Mouse (Mus musculus): ENCODE results near the gene Cdk18. TPM values are rescaled to one million over a fixed set of nuclear protein-coding genes. Genes with fewer than 3 reads are reported as not detected.

Gene Cdk18
- total and polyA plus RNA-seq, 3 experiments: 0.32 to 2.5 (median 1.1) TPM

- TF ChIP-seq RCOR1 (conservative IDR thresholded peaks at IDR 0.05; ENCODE audit: low read depth, low read length) (peak; percentile 91), MYC (IDR thresholded peaks at IDR 0.05; ENCODE audit: low read depth, low read length) (0 out of 2 replicates have a peak, but pooled peaks have one; percentile 74)
Observed at GRCm38 (mm10) chr1:132101953-132102697, 37.4 kb downstream of the Cdk18 start (continued).

GRCm38 (mm10) chr1:132099775-132100174, 39.7 kb downstream of the Cdk18 start:
- peaks cover 4% of the 10 kb centered on the region for H3K27me3 ChIP-seq (replicated peaks)

GRCm38 (mm10) chr1:132099016-132099415, 40.5 kb downstream of the Cdk18 start:
- H3K4me2 ChIP-seq (ENCODE audit: insufficient read depth, low read depth, poor library complexity, severe bottlenecking): no peak overlapping the region
- DNase-seq (ENCODE audit: extremely low read depth): no peak
- H3K4me3 ChIP-seq (replicated peaks in 1 of 3; ENCODE audit: low read depth in 2 of 3, low read length in 2 of 3, poor library complexity in 1 of 3): no peak overlapping the region
- TF ChIP-seq TCF12 (IDR thresholded peaks at IDR 0.05; ENCODE audit: low read depth, low read length) (no peak), MXI1 (IDR thresholded peaks at IDR 0.05; ENCODE audit: low read depth, low read length) (no peak), NRF1 (IDR thresholded peaks at IDR 0.05; ENCODE audit: low read depth, low read length) (no peak), GABPA (IDR thresholded peaks at IDR 0.05; ENCODE audit: insufficient replicate concordance, low read depth, low read length) (no peak), CTCF (conservative IDR thresholded peaks at IDR 0.05 in 1 of 2, IDR thresholded peaks at IDR 0.05 in 1 of 2; ENCODE audit: low read depth in 2 of 2, low read length in 2 of 2) (no peak), NELFE (IDR thresholded peaks at IDR 0.05; ENCODE audit: low read depth, low read length) (no peak), IRF4 (IDR thresholded peaks at IDR 0.05; ENCODE audit: low read depth, low read length) (no peak), ZKSCAN1 (IDR thresholded peaks at IDR 0.05; ENCODE audit: borderline replicate concordance, low read depth, low read length) (no peak)
- peaks cover 4% of the 10 kb centered on the region for H3K27me3 ChIP-seq (replicated peaks)
- H3K36me3 ChIP-seq (replicated peaks in 1 of 2; ENCODE audit: control insufficient read depth in 1 of 2, insufficient read depth in 1 of 2, low read length in 1 of 2): no peaks in the 10 kb centered on the region
- peaks cover 24 to 69% of the 10 kb centered on the region in 2 experiments for H3K4me1 ChIP-seq (ENCODE audit: control insufficient read depth in 1 of 2, insufficient read depth in 2 of 2)
- dilution Hi-C loops (cut with MboI; ENCODE audit: extremely low pct_ligation_motif_present, extremely low pct_unique_long_range_greater_than_20kb, low sequenced_read_pairs): no loop called here
- no peak overlapping the region for H3K27ac ChIP-seq (ENCODE audit: insufficient read depth, low read depth)
- no peaks in the 10 kb centered on the region for H3K79me2 ChIP-seq (replicated peaks; ENCODE audit: control insufficient read depth, extremely low read depth, insufficient read depth, poor library complexity, severe bottlenecking)
- H3K9me3 ChIP-seq (replicated peaks; ENCODE audit: low read length): peaks cover 8% of the 10 kb centered on the region
- H3K9ac ChIP-seq (ENCODE audit: insufficient read depth, low read depth): no peak overlapping the region
- in situ Hi-C loops (cut with MboI; ENCODE audit: low pct_ligation_motif_present, low pct_unique_long_range_greater_than_20kb, low sequenced_read_pairs): no loop called here

More at GRCm38 (mm10) chr1:132099775-132100174, 39.7 kb downstream of the Cdk18 start:
- Histone ChIP-seq H3K79me2 (replicated peaks; ENCODE audit: control insufficient read depth, extremely low read depth, insufficient read depth, poor library complexity, severe bottlenecking) (no peaks in the 10 kb centered on the region), H3K4me1 (ENCODE audit: control insufficient read depth in 1 of 2, insufficient read depth in 2 of 2) (peaks cover 27 to 77% of the 10 kb centered on the region in 2 experiments), H3K4me3 (replicated peaks in 1 of 3; ENCODE audit: low read depth in 2 of 3, low read length in 2 of 3, poor library complexity in 1 of 3) (no peak overlapping the region), H3K36me3 (replicated peaks in 1 of 2; ENCODE audit: control insufficient read depth in 1 of 2, insufficient read depth in 1 of 2, low read length in 1 of 2) (no peaks in the 10 kb centered on the region), H3K4me2 (ENCODE audit: insufficient read depth, low read depth, poor library complexity, severe bottlenecking) (no peak overlapping the region), H3K9ac (ENCODE audit: insufficient read depth, low read depth) (no peak overlapping the region), H3K9me3 (replicated peaks; ENCODE audit: low read length) (peaks cover 8% of the 10 kb centered on the region), H3K27ac (ENCODE audit: insufficient read depth, low read depth) (no peak overlapping the region)
- peak; percentile 39 for DNase-seq (ENCODE audit: extremely low read depth)
- TF ChIP-seq IRF4 (IDR thresholded peaks at IDR 0.05; ENCODE audit: low read depth, low read length) (peak; percentile 39; the same call in 1 of the 2 replicates), ETS1 (conservative IDR thresholded peaks at IDR 0.05; ENCODE audit: low read depth, low read length) (no peak), SIN3A (IDR thresholded peaks at IDR 0.05; ENCODE audit: low read length) (no peak), EP300 (IDR thresholded peaks at IDR 0.05; ENCODE audit: low read length) (0 out of 2 replicates have a peak, but pooled peaks have one; percentile 0)
- in situ Hi-C loops (cut with MboI; ENCODE audit: low pct_ligation_motif_present, low pct_unique_long_range_greater_than_20kb, low sequenced_read_pairs) (no loop called here), dilution Hi-C loops (cut with MboI; ENCODE audit: extremely low pct_ligation_motif_present, extremely low pct_unique_long_range_greater_than_20kb, low sequenced_read_pairs) (no loop called here)

Data from CH12.LX (cell line).